Mouse (Mus musculus): ENCODE results near the gene Mta3.
"Not testable (repeated sequence)": the region's sequence is repeated elsewhere in the genome, so short reads cannot be mapped to it uniquely, and the experiment has no call there.

Gene Mta3

DNA sequence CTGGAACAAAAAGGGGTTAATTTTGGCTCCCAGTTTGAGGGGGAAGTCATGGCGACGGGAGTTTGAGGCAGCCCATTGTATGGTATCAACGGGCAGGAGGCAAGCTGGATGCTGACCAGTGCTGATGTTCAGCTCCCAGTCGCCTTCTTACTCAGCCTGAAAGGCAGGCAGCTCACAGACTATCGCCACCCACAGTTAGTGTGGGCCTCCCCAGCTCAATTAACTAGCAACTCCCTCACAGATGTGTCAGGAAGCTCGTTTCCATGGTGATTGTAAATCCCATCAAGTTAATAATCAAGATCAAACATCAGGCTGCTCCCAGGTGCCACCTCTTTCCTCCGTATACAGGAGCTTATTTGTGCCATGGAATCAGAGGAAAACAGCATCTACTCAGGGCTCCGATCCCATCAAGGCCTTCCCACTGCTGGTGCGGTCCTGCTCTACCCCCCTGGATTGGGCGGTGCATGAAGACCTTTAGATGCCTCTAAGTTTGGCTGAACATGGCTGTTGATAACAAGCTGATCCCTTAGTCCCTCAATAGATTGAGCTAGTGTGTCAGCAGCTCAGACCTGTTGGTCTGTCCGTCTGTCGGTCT, 143.2 kb downstream of the Mta3 start:
- DNase-seq (ENCODE audit: low spot score in 2 of 2), result no peak

DNA sequence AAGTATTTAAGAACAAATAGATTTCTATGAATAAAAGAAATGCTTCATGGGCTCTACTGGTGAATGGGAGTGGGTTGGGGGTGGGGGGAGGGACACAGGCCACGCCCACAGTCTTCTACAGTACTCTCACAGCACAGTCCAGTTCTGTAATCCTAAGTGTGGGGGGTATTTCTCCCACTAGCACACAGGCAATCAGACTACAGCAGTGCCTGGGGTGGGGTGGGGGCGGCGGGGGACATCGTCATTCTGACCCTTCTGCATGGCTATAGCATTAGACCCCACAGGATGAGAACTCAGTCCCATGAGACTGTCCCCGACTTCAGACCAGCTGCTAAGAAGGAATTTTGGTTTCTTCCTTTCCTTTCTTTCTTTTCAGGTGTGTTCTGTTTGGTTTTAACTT, 143.8 kb downstream of the Mta3 start:
- no peak for DNase-seq (ENCODE audit: low spot score in 2 of 2)

DNA sequence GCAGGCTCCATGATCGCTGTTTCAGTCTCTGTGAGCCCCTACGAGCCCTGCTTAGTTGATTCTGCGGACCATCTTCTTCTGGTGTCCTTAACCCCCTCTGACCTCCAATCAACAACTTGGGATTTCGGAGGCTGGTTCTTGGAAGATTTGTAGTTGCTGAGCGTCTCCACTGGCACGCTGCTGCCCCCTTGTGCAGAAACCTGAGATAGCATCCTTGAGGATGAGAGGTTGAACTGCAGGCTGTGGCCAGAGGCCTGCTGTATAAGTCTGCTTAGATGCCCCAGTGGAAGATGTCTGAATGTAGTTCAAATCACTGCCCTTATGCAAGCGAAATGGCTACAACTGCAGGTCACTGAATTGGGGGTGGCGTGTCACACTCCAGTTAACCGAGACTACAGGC, 144.5 kb downstream of the Mta3 start:
- DNase-seq (ENCODE audit: low spot score in 2 of 2), result peak; percentile 71 to 74

GRCm38 (mm10) chr17:83850864-83851263, 144.9 kb downstream of the Mta3 start:
- DNase-seq (ENCODE audit: low spot score in 2 of 2), result no peak

DNA sequence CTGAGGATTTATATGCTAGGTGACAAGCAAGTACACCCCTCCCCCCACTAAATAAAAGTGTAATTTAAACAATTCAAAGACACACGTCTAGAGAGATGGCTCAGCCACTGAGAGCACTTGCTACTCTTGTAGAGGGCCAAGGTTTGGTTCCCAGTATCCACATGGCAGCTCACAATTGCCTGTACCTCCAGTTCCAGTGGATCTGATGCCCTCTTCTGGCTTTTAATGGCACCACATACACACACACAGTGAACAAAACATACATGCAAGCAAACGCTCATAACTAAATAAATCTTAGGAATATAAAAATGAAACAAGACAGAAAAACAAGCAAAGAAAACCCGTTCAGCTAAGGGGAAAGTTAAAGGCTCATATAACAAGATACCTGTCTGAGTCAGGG, 147.9 kb downstream of the Mta3 start:
- DNase-seq (ENCODE audit: low spot score in 2 of 2), result no peak

DNA sequence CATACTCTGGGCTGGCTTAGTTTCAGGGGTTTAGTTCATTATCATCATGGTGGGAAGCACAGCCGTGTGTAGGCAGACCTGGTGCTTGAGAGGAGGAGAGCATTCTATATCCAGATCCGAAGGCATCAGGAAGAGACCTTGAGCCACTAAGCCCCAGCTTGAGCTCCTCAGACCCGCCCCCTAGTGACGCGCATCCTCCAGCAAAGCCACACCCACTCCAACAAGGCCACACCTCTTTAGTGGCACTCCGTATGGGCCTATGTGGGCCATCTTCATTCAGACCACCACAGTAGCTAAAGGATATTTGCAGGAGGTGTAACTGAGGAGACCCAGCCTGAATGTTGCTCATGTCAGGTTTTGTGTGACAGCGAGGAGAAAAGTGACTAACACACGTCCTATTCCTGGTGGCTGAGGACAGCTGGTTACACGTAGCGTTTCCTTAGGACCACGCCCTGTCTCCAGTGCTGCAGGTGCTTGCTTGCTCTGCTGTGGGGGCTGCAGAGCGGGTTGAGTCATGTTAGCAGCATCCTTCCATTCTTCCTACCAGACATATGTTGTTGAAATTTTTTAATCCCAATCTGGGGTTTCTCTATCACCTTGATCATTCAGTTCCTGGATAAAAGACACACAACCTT, 148.4 kb downstream of the Mta3 start:
- peak in 1 of 2 experiments; percentile 29 for DNase-seq (ENCODE audit: low spot score in 2 of 2)

GRCm38 (mm10) chr17:83858413-83858812, 152.4 kb downstream of the Mta3 start:
- DNase-seq (ENCODE audit: low spot score in 2 of 2), result no peak

GRCm38 (mm10) chr17:83859639-83860038, 153.7 kb downstream of the Mta3 start:
- DNase-seq (ENCODE audit: low spot score in 2 of 2), result no peak

DNA sequence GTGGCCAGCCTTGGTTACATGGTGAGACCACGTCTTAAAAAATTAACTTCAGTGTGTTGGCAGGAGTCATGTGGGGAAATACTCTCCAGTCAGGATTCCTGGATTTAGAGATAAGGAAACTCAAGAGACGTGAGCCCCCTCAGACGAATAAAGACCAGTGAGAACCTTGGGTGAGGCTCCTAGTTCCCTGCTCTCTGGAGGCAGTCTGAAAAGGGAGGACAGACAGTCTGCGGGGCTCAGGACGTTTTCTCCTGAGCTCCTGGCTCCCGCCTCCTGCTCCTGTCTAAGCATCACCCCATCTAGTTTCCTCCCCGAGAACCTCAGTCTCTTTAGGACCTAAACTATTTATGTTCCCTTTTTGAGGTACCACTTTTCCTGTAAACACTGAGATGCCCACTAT, 154.3 kb downstream of the Mta3 start:
- DNase-seq (ENCODE audit: low spot score in 2 of 2), result no peak

DNA sequence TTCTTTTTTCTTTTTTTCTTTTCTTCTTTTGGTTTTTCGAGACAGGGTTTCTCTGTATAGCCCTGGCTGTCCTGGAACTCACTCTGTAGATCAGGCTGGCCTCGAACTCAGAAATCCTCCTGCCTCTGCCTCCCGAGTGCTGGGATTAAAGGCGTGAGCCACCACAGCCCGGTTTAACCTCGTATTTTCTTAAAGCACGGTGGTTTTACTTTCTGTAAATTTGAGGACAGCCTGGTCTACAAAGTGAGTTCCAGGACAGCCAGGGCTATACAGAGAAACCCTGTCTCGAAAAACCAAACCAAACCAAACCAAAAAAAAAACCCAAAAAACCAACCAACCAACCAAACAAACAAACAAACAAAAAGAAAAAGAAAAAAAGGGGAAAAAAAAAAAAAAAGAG, 155.0 kb downstream of the Mta3 start:
- not testable (repeated sequence) for DNase-seq (ENCODE audit: low spot score in 2 of 2)

DNA sequence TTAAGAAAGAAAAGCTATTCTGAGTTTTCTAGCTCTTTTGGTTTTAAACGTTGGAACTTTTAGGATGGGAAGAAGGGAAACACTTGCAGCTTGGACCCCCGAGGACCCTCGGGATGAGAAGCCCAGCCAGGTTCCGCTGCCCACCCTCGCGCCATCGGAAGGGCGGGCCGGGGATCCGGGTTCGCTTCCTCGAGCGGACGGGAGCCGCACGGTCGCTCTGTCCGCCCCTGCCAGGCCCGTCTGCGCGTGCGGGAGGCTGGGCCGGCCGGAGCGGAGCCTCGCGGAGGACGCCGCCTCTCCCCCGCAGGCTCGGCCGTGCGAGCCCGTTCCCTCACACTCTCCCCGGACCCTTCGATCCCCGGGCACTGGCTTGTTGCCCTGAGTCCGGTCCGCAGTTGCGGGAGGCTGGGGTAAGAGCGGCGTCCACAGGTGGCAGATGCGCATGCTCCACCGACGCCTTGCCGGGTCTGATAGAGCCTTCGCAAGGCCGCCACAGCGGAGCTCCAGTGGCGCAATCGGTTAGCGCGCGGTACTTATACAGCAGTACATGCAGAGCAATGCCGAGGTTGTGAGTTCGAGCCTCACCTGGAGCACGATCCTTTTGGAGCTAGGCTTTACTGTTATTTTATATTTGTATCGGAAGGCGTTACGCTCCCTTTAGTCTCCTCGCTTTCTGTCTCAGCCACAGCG, 155.6 kb downstream of the Mta3 start:
- peak; percentile 95 to 96 for DNase-seq (ENCODE audit: low spot score in 2 of 2)

DNA sequence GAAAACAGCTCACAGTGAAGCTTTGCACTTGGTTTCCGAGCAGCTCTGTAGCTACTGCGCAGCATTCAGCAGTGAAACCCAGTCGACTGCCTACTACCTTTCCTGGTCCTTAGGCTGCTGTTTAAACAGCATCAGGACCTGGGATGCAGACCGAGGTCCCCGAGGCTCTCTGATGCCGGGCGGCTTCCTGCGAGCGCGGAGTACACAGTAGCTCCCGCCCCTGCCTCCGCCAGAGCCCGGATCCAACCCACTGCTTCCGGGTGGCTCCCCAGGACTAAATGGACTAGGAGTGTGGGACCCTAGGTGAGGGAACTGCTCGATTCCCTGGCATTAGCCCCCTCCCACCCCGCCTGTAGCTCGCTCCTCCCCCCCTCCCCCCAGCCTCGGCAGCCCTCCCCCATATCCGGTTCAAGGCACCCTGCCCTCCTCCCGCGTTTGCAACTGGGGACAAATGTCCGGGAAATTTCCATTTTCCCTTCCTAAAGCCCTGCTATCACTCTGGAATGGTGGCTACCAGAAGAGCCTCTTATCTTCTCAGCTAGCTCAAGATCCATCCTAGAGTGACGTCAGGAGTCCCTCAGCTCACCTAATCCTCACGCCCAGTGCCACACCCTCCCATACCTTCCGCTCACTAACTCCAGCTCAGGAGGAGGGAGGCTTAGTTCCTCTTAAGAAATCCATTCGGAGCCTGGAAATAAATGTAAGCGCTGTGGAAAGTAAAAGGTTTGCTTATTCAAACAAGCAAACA, 156.3 kb downstream of the Mta3 start:
- DNase-seq (ENCODE audit: low spot score in 2 of 2), result peak; percentile 56 to 59

- DNase-seq (ENCODE audit: low spot score in 2 of 2), result no peak
These were observed 159.4 kb downstream of the Mta3 start for GRCm38 (mm10) chr17:83865366-83865765.

DNA sequence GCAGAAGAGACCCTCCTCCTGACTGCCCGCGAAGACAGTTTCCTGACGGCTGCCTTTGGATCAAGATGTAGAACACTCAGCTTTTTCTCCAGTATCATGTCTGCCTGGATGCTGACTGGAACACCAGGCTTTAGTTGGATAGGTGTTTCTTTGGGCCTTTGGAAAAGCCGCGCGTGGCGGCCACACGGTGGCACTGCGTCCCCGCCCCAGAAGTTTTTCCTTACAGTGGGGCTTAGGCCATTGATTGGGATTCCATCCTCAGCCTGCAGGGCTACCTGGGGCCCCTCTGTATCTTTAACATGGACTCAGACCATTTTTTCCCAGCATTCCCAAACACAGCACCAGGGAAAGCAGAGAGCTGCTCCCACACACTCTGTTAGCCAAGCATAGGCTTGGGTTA, 160.6 kb downstream of the Mta3 start:
- DNase-seq (ENCODE audit: low spot score in 2 of 2), result no peak

- no peak for DNase-seq (ENCODE audit: low spot score in 2 of 2)
These were observed 164.4 kb downstream of the Mta3 start for GRCm38 (mm10) chr17:83870385-83870784.
